Mouse (Mus musculus) adipocyte (in vitro differentiated cells): Measurements from ENCODE around the gene Cenpe.
"Not testable (repeated sequence)": the region's sequence is repeated elsewhere in the genome, so short reads cannot be mapped to it uniquely, and the experiment has no call there.

Source experiments
- DNase-seq: peaks from one replicate; pipeline ENCODE4 v3.0.0-alpha.2; 2016; ENCODE audit warnings: low spot score

Gene Cenpe

DNA sequence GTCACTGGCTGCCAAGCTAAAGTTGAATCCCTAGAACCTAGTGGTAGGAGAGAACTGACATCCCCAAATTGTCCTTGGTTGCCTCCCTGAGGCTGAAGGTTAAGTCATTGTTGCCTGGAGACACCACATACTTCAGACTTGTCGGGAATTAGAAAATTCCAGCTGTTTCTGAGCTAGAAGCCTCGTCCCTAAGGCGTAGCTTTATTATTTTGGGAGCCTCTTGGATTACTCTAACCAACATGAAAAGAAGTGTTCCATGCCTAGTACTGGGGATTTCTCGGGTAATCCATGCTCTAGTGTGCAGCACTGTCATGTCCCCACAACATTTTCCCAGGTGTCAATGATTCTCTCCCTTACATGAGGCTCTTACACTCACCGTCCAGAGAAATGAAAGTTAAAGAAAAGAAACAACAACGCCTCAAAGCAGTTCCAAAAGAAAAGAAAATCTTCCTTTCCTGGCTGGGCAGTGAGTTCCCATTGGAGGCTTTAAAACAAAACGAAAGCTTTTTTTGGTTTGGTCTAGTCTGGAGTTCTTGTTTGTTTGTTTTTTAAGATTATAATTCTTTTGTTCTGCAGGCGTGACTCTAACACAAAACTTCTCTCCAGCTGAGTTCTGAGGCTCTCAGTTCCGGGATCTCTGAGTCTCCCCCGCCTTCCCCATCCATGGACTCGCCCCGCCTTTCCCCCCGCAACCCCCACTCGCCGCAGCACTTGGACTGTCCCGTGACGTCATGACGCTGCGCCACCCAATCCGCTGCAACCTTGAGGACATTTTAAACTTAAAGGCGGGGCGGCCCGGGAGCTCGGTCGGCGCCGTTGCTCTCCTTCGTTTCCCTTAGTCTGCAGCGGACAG is at the start of gene Cenpe:
Gene Cenpe (plus strand): TSS at position 733 of the 853 bp plus-strand sequence.
- peak; percentile 91 for DNase-seq

DNA sequence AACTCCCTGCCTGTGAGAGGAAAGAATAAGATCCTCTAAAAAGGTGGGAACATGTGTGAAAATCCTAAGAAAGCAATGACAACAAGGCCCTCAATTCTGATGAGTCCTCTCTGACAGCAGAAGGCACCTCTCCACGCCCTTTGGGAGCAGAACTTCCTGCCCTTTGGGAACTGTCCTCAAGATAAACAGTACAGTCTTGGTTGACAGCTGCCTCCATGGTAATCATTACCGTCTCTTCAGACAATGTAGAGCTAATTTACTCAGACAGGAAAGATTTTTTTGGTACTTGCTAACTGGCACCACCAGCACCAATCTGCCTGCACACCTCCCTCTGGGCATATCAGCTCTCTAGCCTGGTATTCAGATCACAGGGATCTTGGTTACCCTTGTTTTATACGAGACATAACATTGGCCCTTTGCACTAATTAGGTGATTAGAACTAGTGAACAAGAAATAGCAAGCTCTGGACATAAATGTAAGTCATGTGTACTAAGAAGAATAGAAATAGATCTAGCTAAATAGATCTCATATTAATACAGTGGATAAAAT is 40.4 kb upstream of the Cenpe start:
- no peak for DNase-seq

DNA sequence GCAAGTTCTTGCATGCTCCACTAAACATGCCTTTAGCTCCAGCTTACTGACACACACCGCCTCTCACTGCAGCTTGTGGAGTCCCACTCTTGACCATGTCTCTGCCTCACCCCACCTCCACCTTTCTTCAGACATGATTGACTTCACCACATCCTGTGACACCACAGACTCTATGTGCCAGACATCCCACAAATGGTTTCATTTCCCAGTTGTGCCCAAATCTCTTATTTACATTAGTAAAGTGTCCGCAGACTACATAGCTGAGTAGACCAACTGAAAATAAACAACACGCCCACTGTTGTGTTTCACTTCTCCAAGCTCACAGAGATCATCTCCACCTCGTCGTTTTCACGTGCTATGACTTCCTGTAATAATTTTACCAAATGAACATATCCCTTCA is 20.5 kb upstream of the Cenpe start:
- DNase-seq: no peak

DNA sequence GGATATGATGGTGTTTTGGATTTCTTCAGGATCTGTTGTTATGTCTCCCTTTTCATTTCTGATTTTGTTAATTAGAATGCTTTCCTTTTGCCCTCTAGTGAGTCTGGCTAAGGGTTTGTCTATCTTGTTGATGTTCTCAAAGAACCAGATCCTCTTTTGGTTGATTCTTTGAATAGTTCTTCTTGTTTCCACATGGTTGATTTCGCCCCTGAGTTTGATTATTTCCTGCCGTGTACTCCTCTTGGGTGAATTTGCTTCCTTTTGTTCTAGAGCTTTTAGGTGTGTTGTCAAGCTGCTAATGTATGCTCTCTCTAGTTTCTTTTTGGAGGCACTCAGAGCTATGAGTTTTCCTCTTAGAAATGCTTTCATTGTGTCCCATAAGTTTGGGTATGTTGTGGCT is 14.3 kb upstream of the Cenpe start:
- DNase-seq: not testable (repeated sequence)

DNA sequence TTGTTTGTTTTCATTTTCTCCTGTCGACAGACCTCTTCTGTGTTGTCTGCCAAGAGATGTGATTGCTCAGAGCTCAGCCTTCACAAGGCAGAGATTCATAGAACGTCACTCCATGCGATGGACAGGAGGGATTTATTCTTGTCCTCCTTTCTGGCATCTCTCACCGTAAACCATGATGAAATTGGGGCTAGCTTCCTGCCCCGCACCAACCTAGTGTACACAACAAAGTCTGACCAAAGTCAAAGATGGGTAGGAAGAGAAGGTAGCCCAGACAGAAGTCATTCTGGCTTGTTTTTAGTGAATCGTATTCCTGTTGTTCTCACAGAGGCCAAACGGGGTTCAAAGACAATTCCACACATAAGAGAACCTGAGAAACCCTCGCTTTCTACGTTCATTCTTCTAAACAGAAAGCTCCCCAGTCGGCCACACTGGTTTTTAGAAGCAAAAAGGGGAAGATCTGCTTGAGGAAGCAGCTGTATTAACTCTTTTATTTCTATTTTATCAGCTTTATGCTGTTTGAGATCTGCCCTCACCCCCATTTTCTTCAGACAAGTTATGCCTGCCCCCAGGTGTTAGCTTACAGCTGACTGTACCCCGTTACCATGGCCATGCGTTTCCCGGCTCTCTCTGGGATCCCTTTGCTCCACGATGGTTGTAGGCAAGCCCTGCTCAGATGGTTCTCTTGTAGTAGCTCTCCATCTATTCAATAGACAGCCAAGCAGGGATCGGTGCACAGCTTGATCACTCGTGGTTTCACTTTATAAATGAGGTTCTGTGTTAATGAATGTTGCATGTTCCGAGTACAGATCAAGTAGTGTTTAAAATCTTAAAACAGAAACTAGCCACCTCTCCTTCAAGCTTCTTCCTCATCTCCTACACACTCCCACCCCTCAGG is 11.7 kb upstream of the Cenpe start:
- DNase-seq: no peak

DNA sequence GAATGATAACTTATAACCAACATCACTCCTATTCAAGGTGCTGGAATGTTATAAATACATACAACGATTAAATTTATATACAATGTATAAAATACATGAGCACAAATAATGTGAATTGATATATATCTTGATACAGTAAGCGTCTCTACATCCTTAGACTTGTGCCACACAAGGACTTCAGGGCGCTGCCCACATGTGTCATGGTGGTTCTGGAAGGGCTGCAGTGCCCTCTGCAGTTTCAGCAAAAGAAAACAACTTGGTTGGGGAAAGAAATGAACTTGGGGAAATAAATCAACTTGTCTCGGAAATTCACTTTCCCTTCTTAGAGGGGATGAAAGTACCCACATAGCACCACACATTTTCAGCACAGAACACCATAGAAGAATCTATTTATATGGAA is 5.7 kb upstream of the Cenpe start:
- DNase-seq: peak; percentile 50

DNA sequence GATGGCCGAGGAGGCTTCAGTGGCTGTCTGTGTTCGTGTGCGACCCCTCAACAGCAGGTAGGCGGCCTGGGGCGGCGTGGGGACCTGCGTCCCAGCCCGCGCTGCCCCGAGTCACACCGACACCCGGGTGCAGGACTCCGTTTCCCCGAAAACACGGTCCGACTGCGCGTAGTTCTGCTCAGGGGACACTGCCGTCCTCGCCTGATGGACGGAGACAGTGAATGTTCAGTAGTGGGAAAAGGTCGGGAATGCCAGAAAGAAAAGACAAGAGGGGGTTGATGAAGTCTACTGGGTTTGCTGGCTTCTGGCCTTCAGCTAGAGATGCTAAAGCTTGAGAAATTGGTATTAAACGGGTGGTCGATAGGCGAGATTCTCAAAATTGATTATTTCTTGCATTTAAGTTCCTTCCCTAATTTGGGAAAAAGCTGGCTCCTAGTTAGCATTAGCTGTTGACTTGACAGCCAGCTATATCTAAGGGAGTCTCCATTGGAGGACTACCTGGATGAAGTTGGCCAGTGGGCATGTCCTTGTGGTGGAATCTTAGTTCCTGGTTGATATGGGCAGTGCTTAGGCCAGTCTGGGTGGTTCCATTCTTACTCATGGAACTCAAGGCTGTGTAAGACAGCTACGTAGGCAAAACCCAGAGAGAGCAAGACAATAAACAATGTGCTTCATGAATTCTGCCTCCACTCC is 467 bp downstream of the Cenpe start:
- DNase-seq: no peak

DNA sequence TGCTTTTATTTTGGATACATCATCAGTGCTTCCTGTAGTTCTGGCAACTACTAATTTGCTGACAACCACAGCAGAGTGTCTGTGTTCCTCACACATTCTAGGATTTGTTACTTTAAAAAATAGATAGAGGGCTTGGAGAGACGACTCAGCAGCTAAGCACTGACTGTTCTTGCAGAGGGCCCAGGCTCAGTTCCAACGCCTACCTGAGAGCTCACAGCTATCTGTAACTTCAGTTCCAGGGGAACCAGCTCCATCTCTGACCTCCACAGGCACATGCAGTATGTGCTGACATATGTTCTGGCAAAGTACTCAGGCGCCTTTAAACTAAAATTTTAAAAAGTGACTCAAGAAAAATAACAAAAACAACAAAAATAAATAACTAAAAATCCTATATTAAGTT is 19.7 kb downstream of the Cenpe start:
- no peak for DNase-seq

DNA sequence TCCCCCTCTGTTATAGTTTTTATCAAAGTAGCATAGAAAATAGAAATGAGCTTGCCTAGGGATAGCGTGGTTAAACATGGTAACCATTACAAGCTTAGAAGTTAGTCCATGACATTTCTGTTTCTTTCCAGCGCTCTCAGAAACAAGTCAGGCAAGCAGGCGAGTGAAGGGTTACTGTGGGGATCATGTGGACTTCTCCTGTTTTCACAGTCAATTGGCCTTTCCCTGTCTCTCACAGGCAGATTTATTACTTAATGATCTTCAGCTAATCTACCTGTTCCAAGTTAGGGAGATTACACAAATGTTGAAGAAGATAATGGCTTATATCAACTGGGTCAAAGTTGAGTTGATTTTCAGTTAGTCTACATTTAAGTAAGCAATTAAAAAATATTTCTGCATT is 20.1 kb downstream of the Cenpe start:
- no peak for DNase-seq

DNA sequence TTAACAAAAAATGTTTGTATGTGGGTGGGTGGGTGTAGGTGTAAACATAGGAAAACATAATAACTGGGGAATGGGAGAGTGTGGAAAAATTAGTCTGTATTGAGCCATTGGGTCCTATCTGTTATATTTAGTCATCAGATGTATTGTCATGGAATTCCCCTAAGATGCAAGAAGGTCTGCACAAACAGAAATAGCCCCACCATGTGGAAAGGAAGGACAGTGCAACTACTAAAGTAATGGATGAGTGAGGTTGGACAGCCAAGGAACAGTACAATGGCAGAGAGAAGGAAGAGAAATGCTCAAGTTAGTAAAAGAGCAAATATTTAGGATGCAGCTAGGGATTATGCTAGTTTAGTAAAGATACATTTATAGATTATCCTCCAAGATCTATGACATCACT is 33.4 kb downstream of the Cenpe start:
- DNase-seq: peak; percentile 51

DNA sequence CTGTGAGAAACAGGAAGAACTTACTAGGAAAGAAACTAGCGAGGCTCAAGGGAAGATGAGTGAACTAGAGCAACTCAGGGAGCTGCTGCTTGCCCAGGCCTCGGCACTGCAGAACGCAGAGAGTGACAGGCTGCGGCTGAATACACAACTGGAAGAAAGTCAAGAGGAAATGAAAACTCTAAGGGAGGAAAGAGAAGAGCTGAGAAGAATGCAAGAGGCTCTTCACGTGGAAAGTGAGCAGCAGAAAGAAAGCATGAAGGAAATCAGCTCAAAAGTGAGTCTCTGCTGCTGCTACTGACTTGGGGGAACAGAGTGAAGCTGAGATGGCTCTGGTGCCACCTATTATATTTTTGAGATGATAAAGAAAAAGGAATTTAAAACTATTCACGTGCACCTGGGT is 34.5 kb downstream of the Cenpe start:
- no peak for DNase-seq

DNA sequence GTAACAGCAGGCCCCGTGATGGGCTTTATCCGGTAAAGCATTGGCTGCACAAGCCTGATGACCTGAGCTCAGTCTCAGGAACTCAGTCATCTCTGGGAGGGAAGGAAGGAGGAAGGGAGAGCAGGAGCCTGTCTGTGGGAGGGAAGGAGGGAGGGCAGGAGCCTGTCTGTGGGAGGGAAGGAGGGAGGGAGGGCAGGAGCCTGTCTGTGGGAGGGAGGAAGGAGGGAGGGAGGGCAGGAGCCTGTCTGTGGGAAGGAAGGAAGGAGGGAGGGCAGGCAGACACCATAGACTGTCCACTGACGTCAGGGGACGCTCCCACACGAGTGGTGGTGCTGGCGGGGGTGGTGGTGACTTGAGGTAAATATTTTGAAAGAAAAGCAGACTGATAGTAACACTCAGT is 36.8 kb downstream of the Cenpe start:
- DNase-seq: no peak

DNA sequence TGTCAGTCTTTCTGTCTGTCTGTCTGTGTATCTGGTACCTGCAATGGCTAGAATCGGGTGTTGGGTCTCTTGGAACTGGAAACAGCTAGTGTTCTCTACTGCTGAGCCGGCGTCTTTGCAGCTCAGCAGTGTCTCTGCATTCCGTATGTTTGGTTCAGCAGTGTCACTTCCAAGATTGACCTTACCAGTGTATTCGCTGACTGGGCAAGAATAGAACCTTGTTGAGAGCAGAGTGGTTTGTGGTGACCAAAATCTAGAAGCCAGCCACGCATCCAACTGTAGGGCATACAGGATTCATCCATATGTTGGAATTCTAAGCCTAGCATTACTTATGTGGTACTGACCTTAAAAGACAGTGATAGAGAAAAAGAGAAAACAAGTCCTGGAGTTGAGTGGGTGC is 39.5 kb downstream of the Cenpe start:
- DNase-seq: no peak

DNA sequence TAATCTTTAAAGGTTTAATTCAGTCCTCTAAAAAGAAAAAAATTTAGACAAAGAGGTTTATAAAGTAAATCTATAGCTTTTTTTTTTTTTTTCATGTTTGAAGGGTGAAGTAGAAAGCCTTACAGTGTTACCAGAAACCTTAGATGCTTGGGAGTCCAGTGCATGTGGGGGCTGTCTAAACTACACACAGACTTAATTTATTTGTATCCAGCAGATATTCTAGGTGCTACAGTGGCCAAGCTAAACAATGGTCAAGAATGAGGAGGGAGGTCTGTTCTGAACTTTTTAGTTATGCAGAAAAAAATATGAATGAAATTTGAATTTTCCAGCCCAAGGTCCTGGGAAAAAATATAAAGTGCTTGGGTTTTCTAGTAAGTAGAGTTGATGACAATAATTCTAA is 42.4 kb downstream of the Cenpe start:
- no peak for DNase-seq

DNA sequence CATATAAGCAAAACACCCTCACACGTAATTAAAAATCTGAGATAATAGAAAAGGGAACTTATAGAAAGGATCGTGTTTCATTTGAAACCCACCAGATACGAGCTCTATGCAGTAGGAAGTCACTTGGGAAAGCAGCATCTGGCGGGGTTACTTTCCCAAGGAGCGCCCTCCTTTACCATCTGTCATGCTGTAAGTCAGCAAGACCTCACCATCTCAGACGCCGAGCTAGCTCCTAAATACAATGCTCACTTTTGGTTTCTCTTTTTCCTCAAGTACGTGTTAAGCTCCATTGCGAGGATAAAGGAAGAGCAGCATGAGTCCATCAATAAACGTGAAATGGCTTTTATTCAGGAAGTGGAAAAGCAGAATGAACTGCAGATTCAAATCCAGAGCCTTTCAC is 46.6 kb downstream of the Cenpe start:
- no peak for DNase-seq

DNA sequence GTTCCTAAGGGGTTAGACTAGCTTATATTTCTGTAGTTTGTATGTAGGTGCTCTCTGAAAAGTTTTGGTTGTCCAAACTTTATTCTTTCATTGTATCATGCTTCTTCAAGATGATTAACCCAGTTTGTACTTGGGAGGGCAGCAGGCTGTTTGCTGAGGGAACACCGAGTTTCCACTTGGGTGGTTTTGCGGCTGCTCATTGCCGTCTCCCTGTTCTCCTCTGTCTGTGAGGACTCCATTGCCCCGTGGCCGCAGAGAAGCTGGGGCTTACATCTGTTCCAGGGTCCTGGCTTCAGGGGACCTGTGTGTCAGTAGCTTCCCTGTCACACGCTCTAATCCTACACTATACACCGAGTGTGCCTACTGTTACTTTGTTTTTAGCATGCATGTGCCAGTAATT is 47.9 kb downstream of the Cenpe start:
- DNase-seq: no peak

DNA sequence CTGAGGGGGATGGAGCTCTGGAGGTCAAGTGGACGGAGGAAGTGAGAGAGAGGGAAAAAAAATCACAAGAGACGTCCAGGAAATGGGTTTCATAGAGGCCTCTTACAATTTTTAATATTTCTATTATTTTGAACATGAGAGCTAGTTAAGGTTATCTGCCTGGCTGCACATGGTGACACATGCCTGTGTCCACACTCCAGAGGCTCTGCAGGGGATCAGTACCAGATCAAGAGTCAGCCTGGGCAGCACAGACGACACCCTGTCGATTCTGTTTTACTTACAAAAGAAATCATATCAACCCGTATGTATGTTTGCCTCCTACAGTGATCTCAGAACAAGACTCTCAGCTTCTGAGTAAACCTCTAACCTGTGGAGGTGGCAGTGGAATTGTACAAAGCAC is 56.3 kb downstream of the Cenpe start:
- DNase-seq: no peak

DNA sequence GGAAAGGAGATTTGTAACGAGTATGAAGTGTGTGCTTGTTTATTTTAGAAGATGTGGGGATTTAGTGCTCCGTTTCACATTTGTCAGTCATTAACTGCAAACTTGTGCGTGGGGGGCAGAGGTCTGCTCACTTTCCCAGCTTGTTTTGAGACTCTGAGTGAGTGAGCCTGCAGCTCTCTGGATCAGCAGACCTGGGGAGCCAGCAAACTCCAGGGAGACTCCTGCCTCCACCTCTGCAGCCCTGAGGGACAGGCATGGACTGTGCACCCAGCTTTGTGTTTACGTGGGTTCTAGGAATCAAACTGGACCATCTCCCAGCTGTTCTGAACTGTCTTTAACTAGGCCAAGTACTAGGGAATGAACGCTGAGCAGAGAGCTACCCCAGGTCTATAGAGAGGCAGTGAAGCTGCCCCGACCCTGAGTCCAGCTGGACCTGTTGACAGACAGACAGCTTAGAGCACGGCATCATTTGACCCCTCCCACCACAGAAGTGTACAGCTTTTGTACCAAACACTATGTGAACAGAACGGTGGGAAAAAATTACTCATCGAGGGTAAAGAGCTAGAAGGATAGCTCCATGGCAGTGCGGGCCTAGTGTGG is 57.2 kb downstream of the Cenpe start:
- DNase-seq: no peak

DNA sequence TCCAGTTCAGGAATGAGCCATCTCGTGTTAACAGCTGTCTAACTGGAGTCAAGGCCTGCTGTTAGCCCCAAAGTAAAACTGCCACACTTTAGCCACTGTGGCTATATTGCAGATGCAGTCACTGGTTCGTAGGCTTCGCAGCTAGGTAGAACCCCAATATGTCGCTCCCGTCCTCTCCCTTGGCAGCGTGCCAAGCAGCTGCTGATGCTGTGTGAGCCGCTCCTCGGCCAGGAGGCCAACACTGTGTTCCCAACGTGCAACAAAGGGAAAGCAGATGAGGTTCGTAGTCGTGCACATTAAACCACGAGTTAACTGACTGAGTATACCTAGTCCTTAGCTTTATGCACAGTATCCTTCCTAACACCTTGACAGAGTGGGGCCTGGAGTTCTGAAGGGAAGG is 60.3 kb downstream of the Cenpe start:
- DNase-seq: no peak

DNA sequence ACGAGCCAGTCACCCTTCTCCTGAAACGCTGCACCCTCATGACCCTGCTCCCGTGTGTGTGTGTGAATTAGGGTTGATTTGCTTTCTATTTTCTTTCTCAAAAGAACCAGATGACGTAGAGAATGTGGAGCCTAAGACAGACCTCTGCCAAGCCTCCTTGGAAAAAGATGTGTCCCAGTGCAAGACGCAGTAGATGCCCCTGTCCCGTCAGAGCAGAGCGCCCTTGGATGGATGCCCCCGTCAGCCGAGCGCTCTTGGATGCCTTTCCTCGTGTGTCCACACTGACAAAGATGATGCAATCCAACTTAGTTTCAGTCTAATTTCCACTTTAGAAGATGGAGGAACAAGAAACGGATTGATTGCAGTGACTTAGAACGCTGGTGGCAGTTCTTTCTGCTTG is 60.7 kb downstream of the Cenpe start:
- no peak for DNase-seq

DNA sequence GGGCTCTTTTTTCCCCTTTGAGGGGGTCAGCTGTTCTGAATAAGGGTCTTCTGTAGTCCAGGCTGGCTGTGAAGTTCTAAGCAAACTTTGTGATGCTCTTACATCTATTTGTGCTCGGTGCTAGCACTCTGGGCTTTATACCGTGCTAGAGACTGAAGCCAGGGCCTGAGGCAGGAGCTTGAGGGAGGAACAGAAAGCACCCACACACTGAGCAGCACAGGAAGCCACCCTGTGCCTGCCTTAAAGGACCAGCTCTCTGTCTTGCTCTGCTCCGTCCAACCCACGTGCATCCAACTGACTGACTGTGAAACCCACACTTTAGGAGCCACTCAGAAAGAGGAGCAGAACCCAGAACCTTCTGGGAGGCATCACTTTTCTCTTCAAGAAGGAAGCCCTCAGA is 67.8 kb downstream of the Cenpe start:
- DNase-seq: no peak
